Mouse (Mus musculus): ENCODE results near the gene Ptgis.

GRCm38 (mm10) chr2:167280986-167281310 is 40.5 kb upstream of the Ptgis start:
- TF ChIP-seq CTCF (conservative IDR thresholded peaks at IDR 0.05; ENCODE audit: low read length) (no peak), NANOG (IDR thresholded peaks at IDR 0.05; ENCODE audit: borderline replicate concordance, low read length) (no peak)
